Mouse (Mus musculus): ENCODE data around the gene Dgke.

Gene Dgke

GRCm38 (mm10) chr11:89031189-89031588 is 35.5 kb downstream of the Dgke start:
- no peak for DNase-seq

GRCm38 (mm10) chr11:89030552-89030951 is 36.1 kb downstream of the Dgke start:
- DNase-seq: no peak

- DNase-seq: peak; percentile 23 to 47
Observed at GRCm38 (mm10) chr11:89028871-89029405, 37.7 kb downstream of the Dgke start.

- DNase-seq: peak in 1 of 2 experiments; percentile 48
Observed at GRCm38 (mm10) chr11:89027955-89028361, 38.7 kb downstream of the Dgke start.

- no peak for DNase-seq
Observed at GRCm38 (mm10) chr11:89026117-89026516, 40.5 kb downstream of the Dgke start.

- no peak for DNase-seq
Observed at GRCm38 (mm10) chr11:89025603-89026002, 41.0 kb downstream of the Dgke start.

- DNase-seq: peak in 1 of 2 experiments; percentile 48
Observed at GRCm38 (mm10) chr11:89024181-89024881, 42.3 kb downstream of the Dgke start.

GRCm38 (mm10) chr11:89023477-89023876 is 43.2 kb downstream of the Dgke start:
- no peak for DNase-seq

- no peak for DNase-seq
Observed at GRCm38 (mm10) chr11:89022120-89022731, 44.4 kb downstream of the Dgke start.

- no peak for DNase-seq
Observed at GRCm38 (mm10) chr11:89021687-89022086, 45.0 kb downstream of the Dgke start.

- no peak for DNase-seq
Observed at GRCm38 (mm10) chr11:89020681-89021305, 45.9 kb downstream of the Dgke start.

GRCm38 (mm10) chr11:89017514-89018182 is 49.0 kb downstream of the Dgke start:
- DNase-seq: no peak

- DNase-seq: no peak
Observed at GRCm38 (mm10) chr11:89012241-89012640, 54.4 kb downstream of the Dgke start.

- DNase-seq: no peak
Observed at GRCm38 (mm10) chr11:89009496-89009895, 57.2 kb downstream of the Dgke start.

- DNase-seq: no peak
Observed at GRCm38 (mm10) chr11:89009066-89009465, 57.6 kb downstream of the Dgke start.

GRCm38 (mm10) chr11:89007582-89007981 is 59.1 kb downstream of the Dgke start:
- DNase-seq: no peak

GRCm38 (mm10) chr11:89006404-89006803 is 60.2 kb downstream of the Dgke start:
- no peak for DNase-seq

- DNase-seq: no peak
Observed at GRCm38 (mm10) chr11:89005473-89005872, 61.2 kb downstream of the Dgke start.

GRCm38 (mm10) chr11:89003726-89004125 is 62.9 kb downstream of the Dgke start:
- no peak for DNase-seq

- no peak for DNase-seq
Observed at GRCm38 (mm10) chr11:89003078-89003477, 63.6 kb downstream of the Dgke start.

- no peak for DNase-seq
Observed at GRCm38 (mm10) chr11:89002621-89003020, 64.0 kb downstream of the Dgke start.

- no peak for DNase-seq
Observed at GRCm38 (mm10) chr11:89002068-89002467, 64.6 kb downstream of the Dgke start.

GRCm38 (mm10) chr11:89001569-89001968 is 65.1 kb downstream of the Dgke start:
- no peak for DNase-seq

Measured in thymus, adult 18-20 months (tissue).